Mouse (Mus musculus): ENCODE data around the gene Olfr1535. TPM values are rescaled to one million over a fixed set of nuclear protein-coding genes. Genes with fewer than 3 reads are reported as not detected.
A peak's percentile ranks its signal among the peaks of the same experiment; 100 is the strongest.

The Olfr1535 gene
- polyA plus RNA-seq (2012; ENCODE audit: insufficient read depth, insufficient read length, missing spikeins): not detected in 2 replicates

DNA sequence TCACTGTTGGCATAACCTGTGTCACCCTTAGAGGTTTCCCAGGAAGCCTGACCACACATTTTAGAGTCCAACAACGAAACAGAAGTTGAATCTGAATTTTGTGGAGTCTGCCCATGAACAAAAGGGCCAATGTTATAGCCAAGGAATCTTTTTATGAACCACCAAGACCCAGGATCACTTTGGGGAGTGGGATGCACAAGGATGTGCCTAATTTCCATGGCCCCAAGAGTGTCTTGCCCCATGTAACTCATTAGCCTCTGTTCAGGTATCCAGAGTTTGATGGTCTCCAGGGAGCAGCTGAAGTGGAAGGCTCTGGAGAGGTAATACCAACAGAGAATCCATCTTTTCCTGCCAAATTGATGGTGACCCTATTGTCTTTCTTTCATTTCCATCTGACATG, at the start of gene Olfr1535:
Gene Olfr1535 (minus strand): TSS at position 101 of the 400 bp plus-strand sequence.
- Histone ChIP-seq H3K27ac (replicated peaks; ENCODE audit: low read depth, low read length) (no peak within 1 kb of the TSS), H3K4me1 (ENCODE audit: control insufficient read depth, insufficient read depth, insufficient read length, low read length) (no peaks in the 10 kb centered on the region), H3K4me3 (ENCODE audit: insufficient read depth, low read depth, low read length) (no peak within 1 kb of the TSS)

DNA sequence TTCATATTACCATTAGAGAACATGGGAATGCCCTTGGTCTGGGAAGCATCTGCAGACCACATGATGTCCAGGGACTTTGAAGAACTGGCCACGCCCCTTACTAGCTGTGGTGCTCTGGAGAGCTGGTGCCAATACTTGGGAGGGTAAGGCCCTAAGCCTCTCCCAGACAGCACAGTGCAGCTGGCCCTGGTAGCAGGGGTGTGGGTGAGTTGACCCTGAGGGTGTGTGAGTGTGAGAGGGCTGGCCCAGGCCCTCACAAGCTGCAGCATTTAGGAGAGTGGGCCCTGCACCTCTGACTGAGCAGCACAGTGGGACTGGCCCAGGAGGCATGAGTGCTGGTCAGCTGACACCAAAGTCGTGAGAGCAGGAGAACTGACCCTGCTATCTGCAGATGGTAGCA, 31.9 kb upstream of the Olfr1535 start:
- Histone ChIP-seq H3K4me1 (ENCODE audit: control insufficient read depth, insufficient read depth, insufficient read length, low read length) (no peaks in the 10 kb centered on the region), H3K4me3 (ENCODE audit: insufficient read depth, low read depth, low read length) (no peak overlapping the region), H3K27ac (replicated peaks; ENCODE audit: low read depth, low read length) (no peak overlapping the region)

DNA sequence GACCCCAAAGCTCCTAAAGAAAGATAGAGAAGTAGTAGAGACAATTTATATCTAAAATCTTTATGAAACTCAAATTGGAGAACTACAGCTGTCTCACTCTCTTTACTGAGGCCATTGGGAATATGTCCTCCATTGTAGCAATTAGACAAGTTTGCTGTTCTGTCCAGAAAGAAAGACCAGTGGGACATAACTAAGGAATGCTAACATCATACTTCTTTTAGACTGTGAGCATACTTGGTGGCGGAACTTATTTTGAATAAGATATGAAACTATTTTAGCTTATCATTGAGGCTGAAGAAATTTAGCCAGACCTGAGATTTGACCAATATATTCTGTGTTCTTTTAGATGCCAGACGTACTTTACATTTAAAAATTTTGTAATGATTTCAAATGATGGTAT, 22.0 kb upstream of the Olfr1535 start, which contains the start of gene Olfr1364:
Gene Olfr1364 (minus strand): TSS at position 101 of the 400 bp plus-strand sequence.
- Histone ChIP-seq H3K27ac (replicated peaks; ENCODE audit: low read depth, low read length) (no peak within 1 kb of the TSS), H3K4me1 (ENCODE audit: control insufficient read depth, insufficient read depth, insufficient read length, low read length) (no peaks in the 10 kb centered on the region), H3K4me3 (ENCODE audit: insufficient read depth, low read depth, low read length) (no peak within 1 kb of the TSS)

DNA sequence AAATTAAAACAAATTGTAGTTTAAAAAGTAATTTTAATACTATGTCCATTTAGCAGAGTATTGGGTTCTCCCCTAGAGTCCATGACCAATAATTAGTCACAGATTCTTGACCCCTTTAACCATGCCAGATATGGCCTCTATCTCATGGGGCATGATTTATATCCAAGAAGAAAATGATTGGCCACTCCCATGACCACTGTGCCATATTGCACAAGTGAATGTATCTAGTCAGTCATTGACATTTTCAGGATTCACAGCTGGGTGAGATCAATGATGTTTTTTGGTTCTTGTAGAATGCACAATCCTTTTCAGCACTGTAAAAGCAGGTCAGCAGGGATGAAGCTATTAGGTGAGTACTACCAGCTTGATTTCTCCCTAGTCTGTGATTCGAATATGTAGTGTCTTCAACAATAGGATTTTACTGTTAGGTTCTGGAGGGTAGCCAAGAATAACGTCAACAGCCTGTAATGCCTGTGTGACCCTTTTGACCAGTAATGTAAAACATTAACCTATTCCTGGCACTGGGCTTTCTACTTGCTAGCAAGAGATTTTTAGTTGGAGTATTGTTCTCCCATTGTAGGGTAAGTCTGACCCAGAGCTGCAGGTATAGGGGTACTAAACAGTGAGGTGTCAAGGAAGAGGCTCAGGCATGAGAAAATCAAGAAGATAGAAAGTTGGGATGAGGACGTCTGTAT, 9.1 kb downstream of the Olfr1535 start:
- Histone ChIP-seq H3K4me1 (ENCODE audit: control insufficient read depth, insufficient read depth, insufficient read length, low read length) (no peaks in the 10 kb centered on the region), H3K4me3 (ENCODE audit: insufficient read depth, low read depth, low read length) (no peak overlapping the region), H3K27ac (replicated peaks; ENCODE audit: low read depth, low read length) (no peak overlapping the region)

DNA sequence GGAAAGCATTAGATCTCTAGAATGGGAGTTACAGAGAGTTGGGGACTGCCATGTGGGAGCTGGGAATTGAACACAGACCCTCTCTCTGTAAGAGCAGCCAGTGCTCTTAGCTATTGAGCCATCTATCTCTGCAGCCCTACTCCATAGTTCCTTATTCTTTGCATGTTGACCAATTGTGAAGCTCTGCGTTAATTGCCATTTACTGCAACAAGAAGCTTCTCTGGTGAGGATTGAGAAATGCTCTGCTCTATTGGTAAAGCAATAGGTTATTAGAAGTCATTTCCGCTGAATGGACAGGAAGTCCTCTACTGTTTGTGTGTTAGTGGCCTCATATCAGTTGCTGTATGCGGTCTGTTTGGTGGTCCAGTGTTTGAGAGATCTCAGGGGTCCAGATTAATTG, 10.2 kb downstream of the Olfr1535 start:
- no peak overlapping the region for H3K4me3 ChIP-seq (ENCODE audit: insufficient read depth, low read depth, low read length)
- H3K4me1 ChIP-seq (ENCODE audit: control insufficient read depth, insufficient read depth, insufficient read length, low read length): no peaks in the 10 kb centered on the region
- no peak overlapping the region for H3K27ac ChIP-seq (replicated peaks; ENCODE audit: low read depth, low read length)

DNA sequence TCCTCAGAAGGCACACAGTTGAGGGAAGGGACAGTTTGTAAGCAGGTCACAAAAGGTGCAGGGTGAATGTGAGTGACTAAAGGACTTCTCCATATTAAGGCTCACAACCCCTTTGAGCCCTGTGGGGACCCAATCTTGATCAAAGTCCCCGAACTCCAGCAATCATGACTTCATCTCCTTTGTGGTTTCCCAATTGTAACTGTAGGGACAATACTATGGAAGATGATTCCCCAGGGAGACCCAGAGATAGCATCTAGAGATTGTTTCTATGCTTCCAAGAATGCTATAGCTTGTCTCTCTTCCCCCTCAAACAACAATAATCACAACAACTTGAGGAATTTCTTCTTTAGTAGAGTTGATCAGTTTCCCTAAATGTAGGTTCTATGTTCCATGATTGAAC, 17.0 kb downstream of the Olfr1535 start, which contains the start of gene Olfr1366:
Gene Olfr1366 (minus strand): TSS at position 101 of the 400 bp plus-strand sequence.
- Histone ChIP-seq H3K27ac (replicated peaks; ENCODE audit: low read depth, low read length) (no peak within 1 kb of the TSS), H3K4me3 (ENCODE audit: insufficient read depth, low read depth, low read length) (no peak within 1 kb of the TSS), H3K4me1 (ENCODE audit: control insufficient read depth, insufficient read depth, insufficient read length, low read length) (no peaks in the 10 kb centered on the region)

DNA sequence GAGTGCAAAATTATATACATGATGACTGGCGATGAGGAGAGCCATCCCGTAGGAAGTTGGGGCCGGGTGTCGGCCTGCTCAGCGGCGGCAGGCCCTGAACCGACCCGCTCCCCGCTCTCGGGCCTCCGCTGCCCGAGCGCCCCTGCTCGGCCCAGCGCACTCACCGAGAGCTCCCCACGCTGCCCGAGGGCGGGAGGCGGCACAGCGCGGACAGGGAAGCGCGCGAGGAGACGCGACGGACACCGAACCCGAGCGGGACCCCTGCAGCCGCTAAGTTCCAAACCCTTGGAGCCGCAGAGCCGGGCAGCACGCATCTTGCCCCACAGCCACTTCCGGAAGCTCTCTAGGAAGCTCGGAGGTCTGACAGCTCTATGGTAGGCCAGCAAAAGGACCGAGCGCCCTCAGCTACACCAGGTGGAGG, 28.9 kb downstream of the Olfr1535 start, which contains the start of gene Zkscan8:
Gene Zkscan8 (minus strand): TSS at position 340 of the 421 bp plus-strand sequence.
- peak within 1 kb of the TSS; percentile 99 for H3K4me3 ChIP-seq (ENCODE audit: insufficient read depth, low read depth, low read length)
- H3K4me1 ChIP-seq (ENCODE audit: control insufficient read depth, insufficient read depth, insufficient read length, low read length): peaks cover 4% of the 10 kb centered on the region; the same call in 1 of the 2 replicates
- peak within 1 kb of the TSS; percentile 72 for H3K27ac ChIP-seq (replicated peaks; ENCODE audit: low read depth, low read length)

DNA sequence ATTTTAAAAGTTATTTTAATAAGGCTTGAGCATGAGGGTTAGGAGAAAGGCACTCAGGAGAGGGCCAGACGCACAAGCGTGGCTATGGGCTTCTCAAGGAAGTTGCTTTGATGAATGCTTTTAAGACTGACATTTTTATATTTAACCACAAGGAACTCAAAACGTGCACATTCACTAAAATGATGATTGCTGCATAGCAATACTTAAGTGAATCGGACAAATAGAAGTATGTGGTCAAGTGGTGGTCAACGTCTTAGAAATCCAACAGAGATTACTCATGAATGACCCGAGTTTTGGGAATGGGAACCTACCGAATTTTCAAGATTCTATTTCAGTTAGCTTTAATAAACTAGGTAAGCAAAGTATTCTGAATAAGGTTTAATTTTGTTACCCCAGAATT, 29.6 kb downstream of the Olfr1535 start:
- peaks cover 4% of the 10 kb centered on the region; the same call in 1 of the 2 replicates for H3K4me1 ChIP-seq (ENCODE audit: control insufficient read depth, insufficient read depth, insufficient read length, low read length)
- no peak overlapping the region for H3K4me3 ChIP-seq (ENCODE audit: insufficient read depth, low read depth, low read length)
- no peak overlapping the region for H3K27ac ChIP-seq (replicated peaks; ENCODE audit: low read depth, low read length)

DNA sequence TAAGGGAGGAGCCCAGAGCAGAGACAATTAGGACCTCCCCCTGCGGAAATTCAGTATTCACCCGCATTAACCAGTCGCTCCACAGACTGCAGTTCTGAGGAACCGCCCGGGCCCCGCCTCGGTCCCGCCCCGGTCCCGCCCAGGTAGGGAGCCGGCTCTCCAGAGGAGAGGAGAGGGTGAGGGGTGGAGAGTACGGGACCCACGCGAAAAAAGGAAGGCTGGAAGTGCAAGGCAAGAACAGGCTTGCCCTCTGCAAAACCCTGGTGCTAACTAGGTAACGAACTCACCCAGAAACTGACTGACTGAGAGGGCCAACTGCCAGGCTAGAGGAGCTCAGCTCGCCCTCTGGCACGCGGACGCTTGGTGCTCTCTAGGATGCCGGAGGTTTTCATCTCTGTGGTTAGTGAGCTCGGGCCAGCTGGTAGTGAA, 53.5 kb downstream of the Olfr1535 start:
- Histone ChIP-seq H3K27ac (replicated peaks; ENCODE audit: low read depth, low read length) (peak overlapping the region; percentile 74), H3K4me3 (ENCODE audit: insufficient read depth, low read depth, low read length) (peak overlapping the region; percentile 83), H3K4me1 (ENCODE audit: control insufficient read depth, insufficient read depth, insufficient read length, low read length) (no peaks in the 10 kb centered on the region)

Other genes with a start within 250 kb of the Olfr1535 start
- gene Gpx6, start 247.8 kb downstream of the Olfr1535 start, polyA plus RNA-seq (2012; ENCODE audit: insufficient read depth, insufficient read length, missing spikeins): not detected in 2 replicates
- gene Olfr1367, start 213.0 kb downstream of the Olfr1535 start, polyA plus RNA-seq (2012; ENCODE audit: insufficient read depth, insufficient read length, missing spikeins): not detected in 2 replicates
- gene Zscan12, start 197.1 kb downstream of the Olfr1535 start, polyA plus RNA-seq (2012; ENCODE audit: insufficient read depth, insufficient read length, missing spikeins): 2.5 and 3.3 TPM in 2 replicates
- gene Zkscan3, start 157.1 kb downstream of the Olfr1535 start, polyA plus RNA-seq (2012; ENCODE audit: insufficient read depth, insufficient read length, missing spikeins): 22.9 and 36.8 TPM in 2 replicates
- 0.42 TPM in 1 of 2 replicates, not detected in the other for gene Pgbd1, start 118.8 kb downstream of the Olfr1535 start, polyA plus RNA-seq (2012; ENCODE audit: insufficient read depth, insufficient read length, missing spikeins)
- gene Zscan26, start 106.2 kb downstream of the Olfr1535 start, polyA plus RNA-seq (2012; ENCODE audit: insufficient read depth, insufficient read length, missing spikeins): 16.1 and 18.3 TPM in 2 replicates
- gene Nkapl, start 91.4 kb downstream of the Olfr1535 start, polyA plus RNA-seq (2012; ENCODE audit: insufficient read depth, insufficient read length, missing spikeins): 1.3 and 2.5 TPM in 2 replicates
- gene Zkscan4, start 81.0 kb downstream of the Olfr1535 start, polyA plus RNA-seq (2012; ENCODE audit: insufficient read depth, insufficient read length, missing spikeins): 1.7 and 2.2 TPM in 2 replicates
- gene Gm10065, start 80.5 kb downstream of the Olfr1535 start, polyA plus RNA-seq (2012; ENCODE audit: insufficient read depth, insufficient read length, missing spikeins): not detected in 2 replicates
- gene AK157302, start 64.7 kb downstream of the Olfr1535 start, polyA plus RNA-seq (2012; ENCODE audit: insufficient read depth, insufficient read length, missing spikeins): 1.6 TPM in 1 of 2 replicates, not detected in the other
- gene Gm11273, start 58.5 kb downstream of the Olfr1535 start, polyA plus RNA-seq (2012; ENCODE audit: insufficient read depth, insufficient read length, missing spikeins): 124 and 176 TPM in 2 replicates
- gene Zkscan8, start 28.8 kb downstream of the Olfr1535 start, polyA plus RNA-seq (2012; ENCODE audit: insufficient read depth, insufficient read length, missing spikeins): 6.0 and 6.4 TPM in 2 replicates
- not detected in 2 replicates for gene Olfr1366, start 17.1 kb downstream of the Olfr1535 start, polyA plus RNA-seq (2012; ENCODE audit: insufficient read depth, insufficient read length, missing spikeins)
- not detected in 2 replicates for gene Olfr1364, start 21.9 kb upstream of the Olfr1535 start, polyA plus RNA-seq (2012; ENCODE audit: insufficient read depth, insufficient read length, missing spikeins)
- gene Olfr1362, start 54.1 kb upstream of the Olfr1535 start, polyA plus RNA-seq (2012; ENCODE audit: insufficient read depth, insufficient read length, missing spikeins): not detected in 2 replicates
- gene Olfr11, start 82.6 kb upstream of the Olfr1535 start, polyA plus RNA-seq (2012; ENCODE audit: insufficient read depth, insufficient read length, missing spikeins): not detected in 2 replicates
- not detected in 2 replicates for gene Olfr1361, start 103.5 kb upstream of the Olfr1535 start, polyA plus RNA-seq (2012; ENCODE audit: insufficient read depth, insufficient read length, missing spikeins)
- not detected in 2 replicates for gene Olfr1360, start 117.5 kb upstream of the Olfr1535 start, polyA plus RNA-seq (2012; ENCODE audit: insufficient read depth, insufficient read length, missing spikeins)
- not detected in 2 replicates for gene Olfr1359, start 138.2 kb upstream of the Olfr1535 start, polyA plus RNA-seq (2012; ENCODE audit: insufficient read depth, insufficient read length, missing spikeins)
- not detected in 2 replicates for gene Hist1h2bl, start 156.2 kb upstream of the Olfr1535 start, polyA plus RNA-seq (2012; ENCODE audit: insufficient read depth, insufficient read length, missing spikeins)
- not detected in 2 replicates for gene Hist1h2ai, start 156.5 kb upstream of the Olfr1535 start, polyA plus RNA-seq (2012; ENCODE audit: insufficient read depth, insufficient read length, missing spikeins)
- gene Hist1h3h, start 157.8 kb upstream of the Olfr1535 start, polyA plus RNA-seq (2012; ENCODE audit: insufficient read depth, insufficient read length, missing spikeins): not detected in 2 replicates
- gene Hist1h2bm, start 162.2 kb upstream of the Olfr1535 start, polyA plus RNA-seq (2012; ENCODE audit: insufficient read depth, insufficient read length, missing spikeins): not detected in 2 replicates
- gene Hist1h4j, start 175.2 kb upstream of the Olfr1535 start, polyA plus RNA-seq (2012; ENCODE audit: insufficient read depth, insufficient read length, missing spikeins): not detected in 2 replicates
- gene Hist1h4k, start 190.6 kb upstream of the Olfr1535 start, polyA plus RNA-seq (2012; ENCODE audit: insufficient read depth, insufficient read length, missing spikeins): 4.7 TPM in 1 of 2 replicates, not detected in the other
- gene Hist1h2ak, start 193.9 kb upstream of the Olfr1535 start, polyA plus RNA-seq (2012; ENCODE audit: insufficient read depth, insufficient read length, missing spikeins): not detected in 2 replicates
- gene Hist1h2bn, start 194.2 kb upstream of the Olfr1535 start, polyA plus RNA-seq (2012; ENCODE audit: insufficient read depth, insufficient read length, missing spikeins): not detected in 2 replicates
- not detected in 2 replicates for gene Hist1h1b, start 220.7 kb upstream of the Olfr1535 start, polyA plus RNA-seq (2012; ENCODE audit: insufficient read depth, insufficient read length, missing spikeins)
- gene Hist1h3i, start 223.5 kb upstream of the Olfr1535 start, polyA plus RNA-seq (2012; ENCODE audit: insufficient read depth, insufficient read length, missing spikeins): not detected in 2 replicates
- gene Hist1h2an, start 227.3 kb upstream of the Olfr1535 start, polyA plus RNA-seq (2012; ENCODE audit: insufficient read depth, insufficient read length, missing spikeins): not detected in 2 replicates
- not detected in 2 replicates for gene Hist1h2bp, start 227.6 kb upstream of the Olfr1535 start, polyA plus RNA-seq (2012; ENCODE audit: insufficient read depth, insufficient read length, missing spikeins)